Mouse (Mus musculus) kidney, adult 2 months (tissue): Measurements from ENCODE around the gene Dpp7. TPM values are rescaled to one million over a fixed set of nuclear protein-coding genes. Genes with fewer than 3 reads are reported as not detected.

Experiments used
- DNase-seq: peaks from one replicate; pipeline ENCODE4 v3.0.0; 2021
- H3K27ac ChIP-seq: fragments of 200-500 bp; 2 replicates; pipeline ENCODE4 v1.5.1; 2012; ENCODE audit warnings: low read depth, low read length, control low read depth, inconsistent platforms; ENCODE audit not compliant: insufficient read depth
- H3K27me3 ChIP-seq: fragments of 200-500 bp; replicated peaks from 2 replicates; pipeline ENCODE4 v1.6.1; 2012; ENCODE audit warnings: mild to moderate bottlenecking, moderate library complexity, low read length, inconsistent platforms; ENCODE audit not compliant: control insufficient read depth, insufficient read depth
- H3K36me3 ChIP-seq: fragments of 200-500 bp; 2 replicates; pipeline ENCODE4 v1.6.1; 2012; ENCODE audit warnings: mild to moderate bottlenecking, moderate library complexity, low read length, inconsistent platforms; ENCODE audit not compliant: control insufficient read depth, insufficient read depth
- H3K4me1 ChIP-seq: fragments of 200-500 bp; 2 replicates; pipeline ENCODE4 v1.6.1; 2011; ENCODE audit warnings: low read length; ENCODE audit not compliant: control insufficient read depth, insufficient read depth
- H3K4me3 ChIP-seq: fragments of 200-500 bp; 2 replicates; pipeline ENCODE4 v1.5.1; 2011; ENCODE audit warnings: mild to moderate bottlenecking, low read depth, low read length, control low read depth; ENCODE audit not compliant: insufficient read depth
- CTCF ChIP-seq: fragments of 200-500 bp; conservative IDR thresholded peaks from 2 replicates; pipeline ENCODE4 v1.5.1; 2011; ENCODE audit warnings: low read depth, mild to moderate bottlenecking, control low read depth, low read length, moderate library complexity, mixed read lengths; ENCODE audit not compliant: insufficient read depth, insufficient read length
- POLR2A ChIP-seq: fragments of 200-500 bp; IDR thresholded peaks from one replicate; pipeline ENCODE4 v1.6.1; 2011; ENCODE audit warnings: low read depth, low read length, control low read depth
- WGBS: fragments of 180-500 bp; shearing (Covaris S2); methylation state at CpG from one replicate; pipeline ENCODE4 v1.1.7; 2018; 5-methylcytosine and 5-hydroxymethylcytosine counted together
- polyA plus RNA-seq: library from polyadenylated mRNA; depleted of rRNA; stranded (reverse); fragments of >200 nt; gene quantifications from 2 replicates; pipeline ENCODE4 v1.2.3, GENCODE M21; 2012

Dpp7 gene
- polyA plus RNA-seq, 1 experiment: 167 TPM

- H3K36me3 ChIP-seq: no peaks in the 10 kb centered on the region
- H3K27me3 ChIP-seq: no peaks in the 10 kb centered on the region
- H3K4me3 ChIP-seq: no peak overlapping the region
- TF ChIP-seq POLR2A (no peak), CTCF (no peak)
- no peak for DNase-seq
- 76% methylated on average over 5 of the region's 5 CpGs for WGBS
- H3K27ac ChIP-seq: no peak overlapping the region
- H3K4me1 ChIP-seq: peaks cover 5% of the 10 kb centered on the region; the same call in 1 of the 2 replicates
Measured at GRCm38 (mm10) chr2:25391266-25391665, 35.1 kb upstream of the Dpp7 start.

GRCm38 (mm10) chr2:25384492-25384891, 28.3 kb upstream of the Dpp7 start:
- Histone ChIP-seq H3K27ac (no peak overlapping the region), H3K4me1 (no peaks in the 10 kb centered on the region; the same call in 1 of the 2 replicates), H3K27me3 (no peaks in the 10 kb centered on the region), H3K4me3 (no peak overlapping the region), H3K36me3 (no peaks in the 10 kb centered on the region)
- WGBS: 90% methylated on average over 5 of the region's 5 CpGs
- TF ChIP-seq POLR2A (no peak), CTCF (no peak)
- no peak for DNase-seq

GRCm38 (mm10) chr2:25376589-25376988, 20.4 kb upstream of the Dpp7 start:
- H3K4me3 ChIP-seq: no peak overlapping the region
- WGBS: 62% methylated on average over 4 of the region's 4 CpGs
- H3K27ac ChIP-seq: no peak overlapping the region
- H3K4me1 ChIP-seq: no peaks in the 10 kb centered on the region
- peak; percentile 72 for DNase-seq
- H3K36me3 ChIP-seq: no peaks in the 10 kb centered on the region
- no peaks in the 10 kb centered on the region for H3K27me3 ChIP-seq
- TF ChIP-seq POLR2A: no peak
- peak; percentile 71 for TF ChIP-seq CTCF

GRCm38 (mm10) chr2:25373431-25373830, 17.3 kb upstream of the Dpp7 start:
- WGBS: 59% methylated on average over 2 of the region's 2 CpGs

GRCm38 (mm10) chr2:25372644-25373391, 16.7 kb upstream of the Dpp7 start:
- Histone ChIP-seq H3K36me3 (no peaks in the 10 kb centered on the region), H3K27ac (no peak overlapping the region), H3K4me1 (no peaks in the 10 kb centered on the region), H3K27me3 (no peaks in the 10 kb centered on the region), H3K4me3 (peak overlapping the region; percentile 51)
- DNase-seq: no peak
- 7% methylated on average over 42 of the region's 42 CpGs for WGBS
- TF ChIP-seq POLR2A (no peak), CTCF (no peak)

More at GRCm38 (mm10) chr2:25373431-25373830, 17.3 kb upstream of the Dpp7 start:
- no peaks in the 10 kb centered on the region for H3K4me1 ChIP-seq
- TF ChIP-seq POLR2A (no peak), CTCF (no peak)
- no peak overlapping the region for H3K4me3 ChIP-seq
- H3K27me3 ChIP-seq: no peaks in the 10 kb centered on the region
- H3K36me3 ChIP-seq: no peaks in the 10 kb centered on the region
- no peak overlapping the region for H3K27ac ChIP-seq
- DNase-seq: no peak

GRCm38 (mm10) chr2:25371764-25372643, 15.8 kb upstream of the Dpp7 start, which contains the start of gene Sapcd2:
Gene Sapcd2, plus strand, starts transcription at chr2:25372321.
- no peaks in the 10 kb centered on the region for H3K36me3 ChIP-seq
- TF ChIP-seq POLR2A: no peak
- no peak for TF ChIP-seq CTCF
- H3K27me3 ChIP-seq: no peaks in the 10 kb centered on the region
- H3K4me1 ChIP-seq: no peaks in the 10 kb centered on the region
- H3K27ac ChIP-seq: no peak within 1 kb of the TSS
- WGBS: 2% methylated on average over 65 of the region's 65 CpGs
- peak; percentile 92 for DNase-seq
- H3K4me3 ChIP-seq: peak within 1 kb of the TSS; percentile 51

GRCm38 (mm10) chr2:25369996-25370395, 13.8 kb upstream of the Dpp7 start:
- Histone ChIP-seq H3K4me3 (no peak overlapping the region), H3K27me3 (no peaks in the 10 kb centered on the region), H3K4me1 (no peaks in the 10 kb centered on the region; the same call in 1 of the 2 replicates), H3K36me3 (no peaks in the 10 kb centered on the region), H3K27ac (no peak overlapping the region)
- no peak for DNase-seq
- WGBS: 90% methylated on average over 3 of the region's 3 CpGs
- no peak for TF ChIP-seq POLR2A
- no peak for TF ChIP-seq CTCF
